Mouse (Mus musculus) cerebellum, adult (tissue): ENCODE data around the gene Rapgef3.

Source experiments
- ATAC-seq: cut with Nextera tagmentation; 2 replicates; pipeline ENCODE4 v1.9.2; 2017; ENCODE audit warnings: mild to moderate bottlenecking, moderate library complexity, mixed read lengths; ENCODE audit not compliant: insufficient number of reproducible peaks, low FRiP score, low TSS enrichment

Gene Rapgef3

GRCm38 (mm10) chr15:97750697-97751096, 17.1 kb downstream of the Rapgef3 start:
- ATAC-seq: no peak

GRCm38 (mm10) chr15:97749841-97750240, 17.9 kb downstream of the Rapgef3 start:
- no peak for ATAC-seq

- no peak for ATAC-seq
Measured at GRCm38 (mm10) chr15:97749397-97749796, 18.4 kb downstream of the Rapgef3 start.

GRCm38 (mm10) chr15:97748964-97749363, 18.8 kb downstream of the Rapgef3 start:
- ATAC-seq: no peak

GRCm38 (mm10) chr15:97748309-97748708, 19.5 kb downstream of the Rapgef3 start:
- no peak for ATAC-seq

- no peak for ATAC-seq
Measured at GRCm38 (mm10) chr15:97747486-97747885, 20.3 kb downstream of the Rapgef3 start.

GRCm38 (mm10) chr15:97746748-97747147, 21.0 kb downstream of the Rapgef3 start:
- no peak for ATAC-seq

- no peak for ATAC-seq
Measured at GRCm38 (mm10) chr15:97746278-97746677, 21.5 kb downstream of the Rapgef3 start.

- no peak for ATAC-seq
Measured at GRCm38 (mm10) chr15:97745331-97745730, 22.4 kb downstream of the Rapgef3 start.

- no peak for ATAC-seq
Measured at GRCm38 (mm10) chr15:97744930-97745329, 22.8 kb downstream of the Rapgef3 start.

GRCm38 (mm10) chr15:97743961-97744525, 23.7 kb downstream of the Rapgef3 start:
- no peak for ATAC-seq

GRCm38 (mm10) chr15:97743210-97743609, 24.6 kb downstream of the Rapgef3 start:
- ATAC-seq: no peak

GRCm38 (mm10) chr15:97742600-97742999, 25.2 kb downstream of the Rapgef3 start:
- ATAC-seq: no peak

GRCm38 (mm10) chr15:97742074-97742473, 25.7 kb downstream of the Rapgef3 start:
- ATAC-seq: no peak

GRCm38 (mm10) chr15:97741662-97742061, 26.1 kb downstream of the Rapgef3 start:
- no peak for ATAC-seq

GRCm38 (mm10) chr15:97740283-97740732, 27.5 kb downstream of the Rapgef3 start:
- no peak for ATAC-seq

- no peak for ATAC-seq
Measured at GRCm38 (mm10) chr15:97738923-97739322, 28.8 kb downstream of the Rapgef3 start.

- ATAC-seq: no peak
Measured at GRCm38 (mm10) chr15:97731988-97732387, 35.8 kb downstream of the Rapgef3 start.

GRCm38 (mm10) chr15:97731111-97731510, 36.7 kb downstream of the Rapgef3 start, which contains the start of gene Endou:
Gene Endou, minus strand, starts transcription at chr15:97731339.
- ATAC-seq: no peak

- ATAC-seq: no peak
Measured at GRCm38 (mm10) chr15:97730365-97730764, 37.4 kb downstream of the Rapgef3 start.

- ATAC-seq: no peak
Measured at GRCm38 (mm10) chr15:97728804-97729203, 39.0 kb downstream of the Rapgef3 start.

- ATAC-seq: no peak
Measured at GRCm38 (mm10) chr15:97728394-97728793, 39.4 kb downstream of the Rapgef3 start.

- ATAC-seq: no peak
Measured at GRCm38 (mm10) chr15:97727520-97727919, 40.3 kb downstream of the Rapgef3 start.
